Mouse (Mus musculus) intestine, embryonic 16.5 days (tissue): ENCODE data around the gene Pxylp1. TPM values are rescaled to one million over a fixed set of nuclear protein-coding genes. Genes with fewer than 3 reads are reported as not detected.

ENCODE experiments used
- ATAC-seq: fragments of 200-750 bp; cut with Nextera tagmentation; 2 replicates; pipeline ENCODE4 v1.8.0; 2017; ENCODE audit warnings: moderate TSS enrichment, moderate library complexity
- H3K27ac ChIP-seq: fragments of 300-500 bp; sonication (generic); 2 replicates; pipeline ENCODE4 v1.5.1; 2014; ENCODE audit warnings: mild to moderate bottlenecking, low read length
- H3K27me3 ChIP-seq: fragments of 300-500 bp; sonication (generic); replicated peaks from 2 replicates; pipeline ENCODE4 v1.6.1; 2014; ENCODE audit warnings: low read length, control low read depth, mixed read lengths; ENCODE audit not compliant: control insufficient read depth, insufficient read depth
- H3K36me3 ChIP-seq: fragments of 300-500 bp; sonication (generic); 2 replicates; pipeline ENCODE4 v1.6.1; 2014; ENCODE audit warnings: low read length, control low read depth; ENCODE audit not compliant: control insufficient read depth, insufficient read depth
- H3K4me1 ChIP-seq: fragments of 300-500 bp; sonication (generic); 2 replicates; pipeline ENCODE4 v1.6.1; 2014; ENCODE audit warnings: low read length, control low read depth, mixed read lengths; ENCODE audit not compliant: control insufficient read depth, insufficient read depth
- H3K4me2 ChIP-seq: fragments of 300-500 bp; sonication (generic); 2 replicates; pipeline ENCODE4 v1.6.1; 2014; ENCODE audit warnings: low read depth, low read length, control low read depth
- H3K4me3 ChIP-seq: fragments of 300-500 bp; sonication (generic); 2 replicates; pipeline ENCODE4 v1.5.1; 2014; ENCODE audit warnings: mild to moderate bottlenecking, low read length
- H3K9ac ChIP-seq: fragments of 300-500 bp; sonication (generic); 2 replicates; pipeline ENCODE4 v1.6.1; 2014; ENCODE audit warnings: low read depth, low read length
- H3K9me3 ChIP-seq: fragments of 300-500 bp; sonication (generic); 2 replicates; pipeline ENCODE4 v1.6.1; 2016; ENCODE audit warnings: low read length, control low read depth; ENCODE audit not compliant: control insufficient read depth
- WGBS: fragments of 180-500 bp; shearing (Covaris S2); extraction: QIAGEN DNeasy Blood & Tissue Kit; methylation state at CpG from one replicate; pipeline ENCODE4 v1.1.7; 2014; 5-methylcytosine and 5-hydroxymethylcytosine counted together
- polyA plus RNA-seq: library from polyadenylated mRNA; unstranded; fragments of >200 nt; fragmentation: Nextera tagmentation; extraction: Ambion mirVana; gene quantifications from 2 replicates; pipeline ENCODE4 v1.2.1, GENCODE M21; 2015

Pxylp1 gene
- polyA plus RNA-seq, 1 experiment from 2014 or later: 38.1 TPM

GRCm38 (mm10) chr9:96824026-96824425, 68.4 kb downstream of the Pxylp1 start:
- Histone ChIP-seq H3K27me3 (no peaks in the 10 kb centered on the region), H3K36me3 (0 out of 2 replicates have a peak, but pooled peaks cover 2% of the 10 kb centered on the region), H3K9ac (no peak overlapping the region), H3K4me2 (no peak overlapping the region), H3K27ac (no peak overlapping the region), H3K9me3 (no peaks in the 10 kb centered on the region), H3K4me1 (no peaks in the 10 kb centered on the region), H3K4me3 (no peak overlapping the region)
- WGBS: 67% methylated on average over 12 of the region's 12 CpGs
- no peak for ATAC-seq

- no peaks in the 10 kb centered on the region for H3K9me3 ChIP-seq
- H3K27me3 ChIP-seq: no peaks in the 10 kb centered on the region
- H3K36me3 ChIP-seq: 0 out of 2 replicates have a peak, but pooled peaks cover 2% of the 10 kb centered on the region
- no peak overlapping the region for H3K4me2 ChIP-seq
- H3K4me3 ChIP-seq: no peak overlapping the region
- no peak overlapping the region for H3K27ac ChIP-seq
- no peaks in the 10 kb centered on the region for H3K4me1 ChIP-seq
- 62% methylated on average over 5 of the region's 5 CpGs for WGBS
- ATAC-seq: no peak
- no peak overlapping the region for H3K9ac ChIP-seq
These were observed 68.9 kb downstream of the Pxylp1 start for GRCm38 (mm10) chr9:96823541-96823940.

GRCm38 (mm10) chr9:96823005-96823404, 69.5 kb downstream of the Pxylp1 start:
- ATAC-seq: no peak
- Histone ChIP-seq H3K4me1 (no peaks in the 10 kb centered on the region), H3K4me2 (no peak overlapping the region), H3K36me3 (0 out of 2 replicates have a peak, but pooled peaks cover 2% of the 10 kb centered on the region), H3K9me3 (no peaks in the 10 kb centered on the region), H3K27ac (no peak overlapping the region), H3K4me3 (no peak overlapping the region), H3K9ac (no peak overlapping the region), H3K27me3 (no peaks in the 10 kb centered on the region)
- WGBS: 83% methylated on average over 9 of the region's 9 CpGs

- no peaks in the 10 kb centered on the region for H3K36me3 ChIP-seq
- H3K4me3 ChIP-seq: no peak overlapping the region
- peak; percentile 53; the same call in 1 of the 2 replicates for ATAC-seq
- H3K9ac ChIP-seq: no peak overlapping the region
- H3K9me3 ChIP-seq: no peaks in the 10 kb centered on the region
- 61% methylated on average over 11 of the region's 11 CpGs for whole genome bisulfite sequencing
- no peaks in the 10 kb centered on the region for H3K27me3 ChIP-seq
- H3K27ac ChIP-seq: no peak overlapping the region
- H3K4me2 ChIP-seq: no peak overlapping the region
- H3K4me1 ChIP-seq: no peaks in the 10 kb centered on the region
These were observed 73.5 kb downstream of the Pxylp1 start for GRCm38 (mm10) chr9:96818822-96819481.

GRCm38 (mm10) chr9:96818128-96818821, 74.2 kb downstream of the Pxylp1 start:
- no peak overlapping the region for H3K27ac ChIP-seq
- H3K4me3 ChIP-seq: no peak overlapping the region
- no peaks in the 10 kb centered on the region for H3K27me3 ChIP-seq
- H3K9ac ChIP-seq: no peak overlapping the region
- H3K9me3 ChIP-seq: no peaks in the 10 kb centered on the region
- H3K36me3 ChIP-seq: no peaks in the 10 kb centered on the region
- no peaks in the 10 kb centered on the region for H3K4me1 ChIP-seq
- 34% methylated on average over 7 of the region's 7 CpGs for WGBS
- ATAC-seq: peak; percentile 64; the same call in 1 of the 2 replicates
- H3K4me2 ChIP-seq: no peak overlapping the region

GRCm38 (mm10) chr9:96811996-96812395, 80.5 kb downstream of the Pxylp1 start:
- H3K27me3 ChIP-seq: no peaks in the 10 kb centered on the region
- H3K27ac ChIP-seq: no peak overlapping the region
- no peaks in the 10 kb centered on the region for H3K4me1 ChIP-seq
- no peak overlapping the region for H3K4me2 ChIP-seq
- H3K9ac ChIP-seq: no peak overlapping the region
- no peak for ATAC-seq
- no peak overlapping the region for H3K4me3 ChIP-seq
- 64% methylated on average over 4 of the region's 4 CpGs for WGBS
- H3K36me3 ChIP-seq: no peaks in the 10 kb centered on the region
- H3K9me3 ChIP-seq: no peaks in the 10 kb centered on the region

GRCm38 (mm10) chr9:96800131-96800825, 92.2 kb downstream of the Pxylp1 start:
- Histone ChIP-seq H3K36me3 (no peaks in the 10 kb centered on the region), H3K27ac (no peak overlapping the region), H3K9me3 (no peaks in the 10 kb centered on the region), H3K4me2 (no peak overlapping the region), H3K27me3 (no peaks in the 10 kb centered on the region), H3K4me1 (peaks cover 4% of the 10 kb centered on the region; the same call in 1 of the 2 replicates), H3K4me3 (no peak overlapping the region), H3K9ac (no peak overlapping the region)
- 21% methylated on average over 5 of the region's 5 CpGs for WGBS
- ATAC-seq: no peak

GRCm38 (mm10) chr9:96797311-96797710, 95.2 kb downstream of the Pxylp1 start:
- WGBS: 81% methylated on average over 3 of the region's 3 CpGs
- no peak overlapping the region for H3K9ac ChIP-seq
- H3K36me3 ChIP-seq: no peaks in the 10 kb centered on the region
- H3K4me1 ChIP-seq: peaks cover 6% of the 10 kb centered on the region; the same call in 1 of the 2 replicates
- H3K27ac ChIP-seq: no peak overlapping the region
- ATAC-seq: no peak
- no peaks in the 10 kb centered on the region for H3K27me3 ChIP-seq
- no peak overlapping the region for H3K4me3 ChIP-seq
- no peak overlapping the region for H3K4me2 ChIP-seq
- no peaks in the 10 kb centered on the region for H3K9me3 ChIP-seq

- Histone ChIP-seq H3K4me2 (peak overlapping the region; percentile 78), H3K9me3 (no peaks in the 10 kb centered on the region), H3K27me3 (no peaks in the 10 kb centered on the region), H3K27ac (peak overlapping the region; percentile 65), H3K9ac (peak overlapping the region; percentile 69), H3K36me3 (no peaks in the 10 kb centered on the region), H3K4me1 (peaks cover 6% of the 10 kb centered on the region; the same call in 1 of the 2 replicates), H3K4me3 (peak overlapping the region; percentile 47)
- 12% methylated on average over 10 of the region's 10 CpGs for WGBS
- peak; percentile 71 for ATAC-seq
These were observed 97.0 kb downstream of the Pxylp1 start for GRCm38 (mm10) chr9:96795399-96795928.
